Mouse (Mus musculus): ENCODE measurements around the gene Aip.

Aip gene

DNA sequence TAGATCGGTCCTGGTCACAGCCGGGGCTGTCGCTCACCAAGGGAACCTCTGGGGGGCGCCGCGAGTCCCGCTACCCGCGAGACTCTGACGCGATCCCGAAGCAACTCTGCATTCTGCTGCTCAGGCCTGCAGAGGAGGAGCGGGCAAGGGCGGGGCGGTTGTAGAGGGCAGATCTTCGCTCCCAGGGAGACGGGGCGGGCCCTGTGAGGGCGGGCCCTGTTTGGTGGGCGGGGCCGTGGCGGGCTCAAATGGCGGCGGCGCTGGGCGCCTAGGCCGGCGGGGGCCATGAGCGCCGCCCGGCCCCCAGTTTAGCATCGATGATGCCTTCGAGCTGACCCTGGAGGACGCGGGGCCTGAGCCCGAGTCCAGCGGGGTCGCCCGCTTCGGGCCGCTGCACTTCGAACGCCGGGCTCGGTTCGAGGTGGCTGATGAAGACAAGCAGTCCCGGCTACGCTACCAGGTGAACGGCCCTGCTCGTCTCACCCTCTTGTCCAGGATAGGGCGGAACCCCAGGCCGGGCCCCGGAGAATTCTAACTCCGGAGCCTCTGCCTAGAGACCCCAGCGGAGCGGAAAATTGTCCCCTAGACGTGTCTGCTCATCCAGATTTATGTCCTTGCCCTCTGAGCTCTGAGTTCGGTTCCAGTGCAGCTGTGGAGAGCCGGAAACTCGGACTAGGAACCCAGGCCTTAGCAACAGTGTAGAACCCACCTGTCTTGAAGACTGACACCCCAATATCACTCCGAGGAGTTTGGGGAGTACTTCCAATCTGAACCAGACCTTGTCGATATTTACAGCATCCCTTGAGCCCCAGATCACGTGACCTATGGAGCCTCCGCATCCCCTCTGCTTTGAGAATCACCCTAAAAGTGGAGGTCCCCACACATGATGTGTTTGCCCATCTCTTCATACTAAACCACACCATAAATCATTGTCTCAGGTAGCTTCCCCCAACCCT, at the start of gene Aip:
TSS of gene Aip (minus strand) at position 118 of the 956 bp plus-strand sequence.
- peak; percentile 96 for DNase-seq (ENCODE audit: low spot score)

GRCm38 (mm10) chr19:4172925-4173324, 47.3 kb upstream of the Aip start:
- no peak for DNase-seq (ENCODE audit: low spot score)

- no peak for DNase-seq (ENCODE audit: low spot score)
Measured at GRCm38 (mm10) chr19:4171393-4172290, 46.0 kb upstream of the Aip start.

- no peak for DNase-seq (ENCODE audit: low spot score)
Measured at GRCm38 (mm10) chr19:4170723-4171392, 45.2 kb upstream of the Aip start.

DNA sequence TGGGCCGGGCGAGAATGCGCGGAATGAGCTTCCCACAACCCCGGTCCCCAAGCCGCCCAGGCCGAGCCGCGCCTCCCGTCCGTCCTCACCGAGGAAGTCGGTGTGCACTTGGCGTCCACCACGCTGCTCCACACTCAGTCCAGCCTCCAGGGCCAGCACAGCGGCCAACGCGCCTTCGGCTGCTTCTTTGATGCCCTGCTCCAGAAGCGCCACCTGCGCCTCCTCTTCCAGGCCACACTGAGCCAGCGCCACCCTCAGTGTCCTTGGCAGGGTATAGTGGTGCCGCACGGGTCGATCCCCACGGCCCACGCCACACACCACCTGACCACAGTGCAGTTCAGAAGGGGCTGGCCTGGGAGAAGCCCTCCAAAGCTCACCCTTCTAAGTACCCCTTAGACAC, 44.2 kb upstream of the Aip start:
- no peak for DNase-seq (ENCODE audit: low spot score)

DNA sequence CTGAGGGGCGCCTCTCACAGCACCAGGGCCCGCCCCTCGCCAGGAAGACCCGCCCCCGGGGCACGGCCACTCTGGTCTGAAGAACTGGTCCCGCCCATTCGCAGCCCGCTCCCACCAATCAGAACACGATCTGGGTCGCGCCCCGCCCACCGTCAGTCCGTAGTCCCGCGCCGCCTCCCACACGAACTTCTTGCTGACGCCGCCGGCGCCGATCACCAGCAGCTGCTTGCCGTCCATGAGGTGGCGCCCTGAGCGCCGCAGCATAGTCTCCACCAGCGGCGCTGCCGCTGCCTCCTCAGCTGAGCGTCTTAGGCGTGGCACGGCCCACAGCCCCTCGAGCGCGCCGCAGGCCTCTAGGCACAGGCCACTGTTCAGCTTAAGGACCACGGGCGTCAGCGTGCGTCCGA, 43.7 kb upstream of the Aip start:
- peak; percentile 97 for DNase-seq (ENCODE audit: low spot score)

GRCm38 (mm10) chr19:4166678-4167476, 41.2 kb upstream of the Aip start:
- DNase-seq (ENCODE audit: low spot score) = no peak

GRCm38 (mm10) chr19:4164721-4165120, 39.1 kb upstream of the Aip start:
- DNase-seq (ENCODE audit: low spot score) = no peak

GRCm38 (mm10) chr19:4164100-4164499, 38.4 kb upstream of the Aip start:
- DNase-seq (ENCODE audit: low spot score) = no peak

- no peak for DNase-seq (ENCODE audit: low spot score)
Measured at GRCm38 (mm10) chr19:4163543-4163887, 37.9 kb upstream of the Aip start.

GRCm38 (mm10) chr19:4162646-4163542, 37.2 kb upstream of the Aip start, which contains the start of gene Rps6kb2:
Rps6kb2 (minus strand) TSS chr19:4163354.
- DNase-seq (ENCODE audit: low spot score) = peak; percentile 95

DNA sequence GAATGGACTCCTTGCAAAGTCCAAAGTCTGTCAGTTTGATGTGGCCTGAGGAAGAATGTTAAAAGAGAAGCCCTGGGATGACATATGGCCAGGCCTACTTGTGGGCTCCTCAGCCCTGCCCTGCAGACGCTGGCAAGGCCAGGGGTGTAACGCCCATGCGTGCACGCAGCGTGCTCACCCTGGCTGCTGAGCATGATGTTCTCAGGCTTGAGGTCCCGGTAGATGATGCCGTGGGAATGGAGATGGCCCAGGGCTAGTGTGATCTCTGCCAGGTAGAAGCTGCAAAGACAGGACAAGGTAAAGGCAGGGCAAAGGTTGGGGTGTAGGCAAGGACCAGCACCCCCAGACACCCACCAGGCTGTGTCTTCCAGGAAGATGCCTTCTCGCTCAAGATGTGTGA, 33.4 kb upstream of the Aip start:
- no peak for DNase-seq (ENCODE audit: low spot score)

DNA sequence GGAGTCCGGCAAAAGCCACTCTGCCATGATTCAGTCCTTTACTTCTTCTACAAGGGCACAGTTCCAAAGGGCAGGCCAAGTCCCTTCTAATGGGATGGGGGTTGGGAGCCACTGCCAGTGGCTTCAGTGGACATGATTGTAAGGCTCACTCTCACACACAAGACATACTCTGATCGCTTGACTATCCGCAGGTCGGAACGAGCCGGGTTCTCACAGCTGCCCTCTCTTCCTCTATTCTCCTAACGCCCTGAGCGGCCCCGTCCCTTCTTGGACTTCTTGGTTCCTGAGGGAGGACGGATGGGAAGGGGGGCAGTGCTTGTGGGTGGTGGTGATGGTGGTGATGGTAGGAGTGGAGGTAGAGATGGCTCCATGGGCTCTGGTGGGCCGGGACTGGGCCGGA, 31.1 kb upstream of the Aip start:
- DNase-seq (ENCODE audit: low spot score) = no peak

- no peak for DNase-seq (ENCODE audit: low spot score)
Measured at GRCm38 (mm10) chr19:4156073-4156579, 30.5 kb upstream of the Aip start.

GRCm38 (mm10) chr19:4155223-4156072, 29.8 kb upstream of the Aip start:
- no peak for DNase-seq (ENCODE audit: low spot score)

DNA sequence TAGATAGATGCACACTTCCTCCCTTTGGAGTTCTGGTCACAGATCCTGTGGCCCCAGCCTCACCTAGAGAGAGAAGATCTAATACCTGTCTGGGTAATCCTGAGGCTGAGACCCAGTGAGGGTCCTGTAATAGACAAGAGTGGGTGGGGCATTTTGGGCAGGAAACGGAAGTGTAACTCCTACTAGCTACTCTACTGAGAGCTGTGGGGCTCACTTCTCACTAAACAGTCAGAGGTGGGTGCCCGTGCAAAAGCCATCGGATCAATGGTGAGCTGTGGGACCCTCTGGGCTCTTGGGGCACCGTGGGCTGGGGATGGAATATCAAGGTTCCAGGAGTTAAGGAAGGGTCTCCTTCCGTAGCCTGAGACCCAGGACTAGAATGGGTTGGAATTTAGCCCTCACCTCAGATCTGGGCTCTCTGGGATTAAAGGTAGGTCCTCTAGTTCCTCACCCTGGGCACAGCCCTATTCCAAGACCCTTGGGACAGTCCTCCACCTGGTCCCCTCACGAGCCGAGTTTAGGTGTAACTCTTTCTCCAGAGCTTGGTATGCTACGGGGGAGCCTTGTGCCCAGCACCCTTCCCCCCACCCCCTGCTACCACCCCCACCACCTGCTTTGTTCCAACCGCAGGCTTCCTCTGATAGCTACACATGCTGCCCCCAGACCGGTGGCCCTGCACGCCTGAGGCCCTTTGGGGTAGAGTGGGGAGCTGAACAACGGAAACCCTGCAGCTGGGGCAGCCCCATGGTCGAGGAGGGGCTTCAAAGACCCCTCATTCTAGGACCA, 29.0 kb upstream of the Aip start:
- DNase-seq (ENCODE audit: low spot score) = no peak

DNA sequence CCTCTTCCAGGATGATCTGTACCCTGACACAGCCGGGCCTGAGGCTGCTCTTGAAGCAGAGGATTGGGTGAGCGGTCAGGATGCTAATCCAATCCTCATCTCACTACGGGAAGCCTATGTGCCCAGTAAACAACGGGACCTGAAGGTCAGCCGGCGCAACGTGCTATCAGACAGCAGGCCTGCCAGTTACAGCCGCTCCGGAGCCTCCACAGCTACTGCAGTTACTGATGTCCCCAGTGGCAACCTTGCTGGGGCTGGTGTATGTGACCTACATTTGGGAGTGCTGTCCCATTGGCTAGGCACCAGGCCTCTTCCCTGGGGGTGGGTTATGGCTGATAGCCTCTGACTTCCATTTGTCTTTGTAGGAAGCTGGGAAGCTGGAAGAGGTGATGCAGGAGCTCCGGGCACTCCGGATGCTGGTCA, 27.6 kb upstream of the Aip start, which contains the start of gene Ptprcap:
TSS of gene Ptprcap (plus strand) at position 373 of the 423 bp plus-strand sequence.
- no peak for DNase-seq (ENCODE audit: low spot score)

All from c-Kit-positive CD71-positive TER-119-positive erythroid progenitor cells, embryonic 14.5 days (primary cell).